Mouse (Mus musculus): ENCODE measurements around the gene Mpg.

GRCm38 (mm10) chr11:32227041-32227440 is 736 bp downstream of the Mpg start:
- TF ChIP-seq GATA1 (IDR thresholded peaks at IDR 0.05; ENCODE audit: low read length), result no peak
- TF ChIP-seq TAL1 (IDR thresholded peaks at IDR 0.05; ENCODE audit: low read length), result no peak
